Mouse (Mus musculus) liver, postnatal 0 days (tissue): ENCODE data around the gene Marcksl1.

ENCODE experiments used
- CTCF ChIP-seq: sonication (generic); IDR thresholded peaks from 2 replicates; pipeline ENCODE4 v1.5.1; 2016; ENCODE audit warnings: antibody characterized with exemption, low read depth
- EP300 ChIP-seq: IDR thresholded peaks from 2 replicates; pipeline ENCODE4 v1.6.1; 2016; ENCODE audit warnings: antibody characterized with exemption, low read depth, mild to moderate bottlenecking

GRCm38 (mm10) chr4:129557256-129557808 is 44.0 kb downstream of the Marcksl1 start:
- no peak for TF ChIP-seq CTCF
- TF ChIP-seq EP300: peak; percentile 78
